Mouse (Mus musculus) B cell, adult (primary cell): ENCODE measurements around the gene Gm11568. TPM values are rescaled to one million over a fixed set of nuclear protein-coding genes. Genes with fewer than 3 reads are reported as not detected.

Experiments used
- total RNA-seq: library from RNA; stranded (reverse); gene quantifications from 4 replicates; pipeline ENCODE4 v1.2.4, GENCODE M21; 2023; ENCODE audit not compliant: inconsistent age

Gm11568 gene
- total RNA-seq: not detected in 4 replicates

GRCm38 (mm10) chr11:99857617-99858016 is at the start of gene Gm11568:
Gene Gm11568, plus strand, starts transcription at chr11:99857917.

GRCm38 (mm10) chr11:99809792-99810191 is 47.9 kb upstream of the Gm11568 start, which contains the start of gene Krtap4-13:
Gene Krtap4-13, minus strand, starts transcription at chr11:99809892.

GRCm38 (mm10) chr11:99815566-99815965 is 42.2 kb upstream of the Gm11568 start, which contains the start of gene Gm11564:
Gene Gm11564, minus strand, starts transcription at chr11:99815666.

GRCm38 (mm10) chr11:99837966-99838365 is 19.8 kb upstream of the Gm11568 start, which contains the start of gene 2300003K06Rik:
Gene 2300003K06Rik, minus strand, starts transcription at chr11:99838066.

GRCm38 (mm10) chr11:99851508-99851907 is 6.2 kb upstream of the Gm11568 start, which contains the start of gene Krtap4-16:
Gene Krtap4-16, minus strand, starts transcription at chr11:99851608.

GRCm38 (mm10) chr11:99864176-99864575 is 6.5 kb downstream of the Gm11568 start, which contains the start of gene Gm11559:
Gene Gm11559, plus strand, starts transcription at chr11:99864476.

GRCm38 (mm10) chr11:99873089-99873488 is 15.4 kb downstream of the Gm11568 start, which contains the start of gene Krtap9-1:
Gene Krtap9-1, plus strand, starts transcription at chr11:99873389.

GRCm38 (mm10) chr11:99878887-99879286 is 21.2 kb downstream of the Gm11568 start, which contains the start of gene Gm11567:
Gene Gm11567, plus strand, starts transcription at chr11:99879187.

GRCm38 (mm10) chr11:99907620-99908019 is 49.9 kb downstream of the Gm11568 start, which contains the start of gene Krtap31-1:
Gene Krtap31-1, plus strand, starts transcription at chr11:99907920.

Other genes starting within 250 kb of the Gm11568 start
- gene Gm11937, start 247.7 kb upstream of the Gm11568 start, total RNA-seq: not detected in 4 replicates
- gene Krtap2-4, start 243.1 kb upstream of the Gm11568 start, total RNA-seq: not detected in 4 replicates
- gene Gm11562, start 237.5 kb upstream of the Gm11568 start, total RNA-seq: not detected in 4 replicates
- not detected in 4 replicates for gene Krtap4-1, start 229.7 kb upstream of the Gm11568 start, total RNA-seq
- not detected in 4 replicates for gene Krtap4-2, start 222.8 kb upstream of the Gm11568 start, total RNA-seq
- not detected in 4 replicates for gene Krtap4-7, start 213.8 kb upstream of the Gm11568 start, total RNA-seq
- not detected in 4 replicates for gene Gm11555, start 207.7 kb upstream of the Gm11568 start, total RNA-seq
- gene Gm11563, start 199.0 kb upstream of the Gm11568 start, total RNA-seq: not detected in 4 replicates
- not detected in 4 replicates for gene Krtap4-6, start 192.0 kb upstream of the Gm11568 start, total RNA-seq
- gene Gm14190, start 167.2 kb upstream of the Gm11568 start, total RNA-seq: not detected in 4 replicates
- not detected in 4 replicates for gene Gm14180, start 123.6 kb upstream of the Gm11568 start, total RNA-seq
- not detected in 4 replicates for gene Gm11595, start 85.0 kb upstream of the Gm11568 start, total RNA-seq
- not detected in 4 replicates for gene Krtap4-8, start 77.2 kb upstream of the Gm11568 start, total RNA-seq
- not detected in 4 replicates for gene Krtap4-9, start 72.7 kb upstream of the Gm11568 start, total RNA-seq
- not detected in 4 replicates for gene Gm11596, start 64.5 kb upstream of the Gm11568 start, total RNA-seq
- not detected in 4 replicates for gene Gm11569, start 59.0 kb upstream of the Gm11568 start, total RNA-seq
- gene Gm11554, start 53.5 kb upstream of the Gm11568 start, total RNA-seq: not detected in 4 replicates
- not detected in 4 replicates for gene Krtap4-13, start 48.0 kb upstream of the Gm11568 start, total RNA-seq
- not detected in 4 replicates for gene Gm11564, start 42.3 kb upstream of the Gm11568 start, total RNA-seq
- gene 2300003K06Rik, start 19.9 kb upstream of the Gm11568 start, total RNA-seq: not detected in 4 replicates
- gene Krtap4-16, start 6.3 kb upstream of the Gm11568 start, total RNA-seq: not detected in 4 replicates
- gene Gm11559, start 6.6 kb downstream of the Gm11568 start, total RNA-seq: not detected in 4 replicates
- not detected in 4 replicates for gene Krtap9-1, start 15.5 kb downstream of the Gm11568 start, total RNA-seq
- gene Gm11567, start 21.3 kb downstream of the Gm11568 start, total RNA-seq: not detected in 4 replicates
- not detected in 4 replicates for gene Krtap31-1, start 50.0 kb downstream of the Gm11568 start, total RNA-seq
- not detected in 4 replicates for gene Gm11565, start 56.8 kb downstream of the Gm11568 start, total RNA-seq
- gene Krtap31-2, start 78.4 kb downstream of the Gm11568 start, total RNA-seq: not detected in 4 replicates
- gene Krtap9-5, start 90.6 kb downstream of the Gm11568 start, total RNA-seq: not detected in 4 replicates
- gene Krtap29-1, start 121.1 kb downstream of the Gm11568 start, total RNA-seq: not detected in 4 replicates
- not detected in 4 replicates for gene Krtap16-1, start 128.7 kb downstream of the Gm11568 start, total RNA-seq
- gene Krtap17-1, start 136.1 kb downstream of the Gm11568 start, total RNA-seq: not detected in 4 replicates
- not detected in 4 replicates for gene Krt33a, start 158.3 kb downstream of the Gm11568 start, total RNA-seq
- not detected in 4 replicates for gene Krt33b, start 172.0 kb downstream of the Gm11568 start, total RNA-seq
- gene Krt34, start 183.6 kb downstream of the Gm11568 start, total RNA-seq: not detected in 4 replicates
- not detected in 4 replicates for gene Krt31, start 192.6 kb downstream of the Gm11568 start, total RNA-seq
- gene Krt32, start 230.3 kb downstream of the Gm11568 start, total RNA-seq: not detected in 4 replicates
- not detected in 4 replicates for gene Krt35, start 238.3 kb downstream of the Gm11568 start, total RNA-seq
- gene Krt36, start 247.7 kb downstream of the Gm11568 start, total RNA-seq: not detected in 4 replicates